Mouse (Mus musculus) hindbrain, embryonic 14.5 days (tissue): Measurements from ENCODE around the gene Rfx8. TPM values are rescaled to one million over a fixed set of nuclear protein-coding genes. Genes with fewer than 3 reads are reported as not detected.

ENCODE experiments used
- ATAC-seq: fragments of 200-750 bp; cut with Nextera tagmentation; 2 replicates; pipeline ENCODE4 v1.8.0; 2017; ENCODE audit warnings: moderate number of reproducible peaks, mild to moderate bottlenecking, moderate TSS enrichment, moderate library complexity; ENCODE audit not compliant: low FRiP score
- DNase-seq: peaks from one replicate; pipeline ENCODE4 v3.0.0-alpha.2; 2015; ENCODE audit warnings: low spot score
- H3K27ac ChIP-seq: fragments of 300-500 bp; sonication (generic); 2 replicates; pipeline ENCODE4 v1.5.1; 2014; ENCODE audit warnings: mild to moderate bottlenecking, moderate library complexity
- H3K27me3 ChIP-seq: fragments of 300-500 bp; sonication (generic); 2 replicates; pipeline ENCODE4 v1.6.1; 2014; ENCODE audit warnings: mild to moderate bottlenecking, low read length, mixed read lengths; ENCODE audit not compliant: control insufficient read depth, insufficient read depth
- H3K36me3 ChIP-seq: fragments of 300-500 bp; sonication (generic); replicated peaks from 2 replicates; pipeline ENCODE4 v1.6.1; 2014; ENCODE audit not compliant: control insufficient read depth, insufficient read depth
- H3K4me1 ChIP-seq: fragments of 300-500 bp; sonication (generic); replicated peaks from 2 replicates; pipeline ENCODE4 v1.6.1; 2014; ENCODE audit warnings: antibody characterized with exemption, low read length, mixed read lengths; ENCODE audit not compliant: control insufficient read depth, insufficient read depth
- H3K4me2 ChIP-seq: fragments of 300-500 bp; sonication (generic); replicated peaks from 2 replicates; pipeline ENCODE4 v1.6.1; 2014; ENCODE audit warnings: mild to moderate bottlenecking, moderate library complexity
- H3K4me3 ChIP-seq: fragments of 300-500 bp; sonication (generic); replicated peaks from 2 replicates; pipeline ENCODE4 v1.5.1; 2014; ENCODE audit warnings: mild to moderate bottlenecking, low read length
- H3K9ac ChIP-seq: fragments of 300-500 bp; sonication (generic); 2 replicates; pipeline ENCODE4 v1.6.1; 2014
- H3K9me3 ChIP-seq: fragments of 300-500 bp; sonication (generic); 2 replicates; pipeline ENCODE4 v1.6.1; 2016; ENCODE audit warnings: low read length; ENCODE audit not compliant: control insufficient read depth
- whole genome bisulfite sequencing: fragments of 180-500 bp; shearing (Covaris S2); extraction: QIAGEN DNeasy Blood & Tissue Kit; methylation state at CpG from one replicate; pipeline ENCODE4 v1.1.7; 2014; 5-methylcytosine and 5-hydroxymethylcytosine counted together
- polyA plus RNA-seq: library from polyadenylated mRNA; unstranded; fragments of >200 nt; fragmentation: Nextera tagmentation; extraction: Ambion mirVana; gene quantifications from 2 replicates; pipeline ENCODE4 v1.2.1, GENCODE M21; 2014

Gene Rfx8
- polyA plus RNA-seq, 1 experiment from 2014 or later = 0.40 TPM

GRCm38 (mm10) chr1:39729919-39730318, 9.1 kb upstream of the Rfx8 start:
- 91% methylated on average over 6 of the region's 6 CpGs for WGBS
- Histone ChIP-seq H3K4me3 (no peak overlapping the region), H3K27ac (no peak overlapping the region), H3K4me1 (0 out of 2 replicates have a peak, but pooled peaks cover 6% of the 10 kb centered on the region), H3K9ac (no peak overlapping the region), H3K9me3 (no peaks in the 10 kb centered on the region), H3K27me3 (no peaks in the 10 kb centered on the region), H3K4me2 (no peak overlapping the region), H3K36me3 (no peaks in the 10 kb centered on the region)
- DNase-seq = no peak
- ATAC-seq = no peak

GRCm38 (mm10) chr1:39721351-39721726, 542 bp upstream of the Rfx8 start:
- 16% methylated on average over 9 of the region's 9 CpGs for WGBS
- peaks cover 10% of the 10 kb centered on the region for H3K4me1 ChIP-seq
- H3K4me3 ChIP-seq = peak overlapping the region; percentile 58
- H3K9me3 ChIP-seq = no peaks in the 10 kb centered on the region
- no peaks in the 10 kb centered on the region for H3K27me3 ChIP-seq
- H3K27ac ChIP-seq = no peak overlapping the region
- H3K4me2 ChIP-seq = peak overlapping the region; percentile 95
- H3K9ac ChIP-seq = peak overlapping the region; percentile 83
- DNase-seq (no peak), ATAC-seq (0 out of 2 replicates have a peak, but pooled peaks have one; percentile 17)
- no peaks in the 10 kb centered on the region for H3K36me3 ChIP-seq

GRCm38 (mm10) chr1:39720186-39720585, 611 bp downstream of the Rfx8 start:
- ATAC-seq (no peak), DNase-seq (no peak)
- 20% methylated on average over 2 of the region's 2 CpGs for WGBS
- H3K36me3 ChIP-seq = no peaks in the 10 kb centered on the region
- no peaks in the 10 kb centered on the region for H3K27me3 ChIP-seq
- no peaks in the 10 kb centered on the region for H3K9me3 ChIP-seq
- H3K9ac ChIP-seq = peak overlapping the region; percentile 83
- H3K4me3 ChIP-seq = peak overlapping the region; percentile 58
- peak overlapping the region; percentile 95 for H3K4me2 ChIP-seq
- H3K27ac ChIP-seq = no peak overlapping the region
- peaks cover 10% of the 10 kb centered on the region for H3K4me1 ChIP-seq

GRCm38 (mm10) chr1:39715551-39715950, 5.2 kb downstream of the Rfx8 start:
- Histone ChIP-seq H3K4me3 (no peak overlapping the region), H3K9ac (no peak overlapping the region), H3K27me3 (no peaks in the 10 kb centered on the region), H3K36me3 (no peaks in the 10 kb centered on the region), H3K9me3 (no peaks in the 10 kb centered on the region), H3K4me2 (no peak overlapping the region), H3K4me1 (peaks cover 3% of the 10 kb centered on the region), H3K27ac (no peak overlapping the region)
- WGBS = 92% methylated on average over 7 of the region's 7 CpGs
- ATAC-seq (no peak), DNase-seq (no peak)

- ATAC-seq (no peak), DNase-seq (no peak)
- Histone ChIP-seq H3K4me2 (no peak overlapping the region), H3K36me3 (no peaks in the 10 kb centered on the region), H3K27me3 (no peaks in the 10 kb centered on the region), H3K9me3 (no peaks in the 10 kb centered on the region), H3K4me1 (no peaks in the 10 kb centered on the region; the same call in 1 of the 2 replicates), H3K27ac (no peak overlapping the region), H3K4me3 (no peak overlapping the region), H3K9ac (no peak overlapping the region)
- 94% methylated on average over 3 of the region's 3 CpGs for WGBS
These were observed 6.1 kb downstream of the Rfx8 start for GRCm38 (mm10) chr1:39714729-39715128.

GRCm38 (mm10) chr1:39713842-39714658, 6.7 kb downstream of the Rfx8 start:
- H3K4me1 ChIP-seq = no peaks in the 10 kb centered on the region; the same call in 1 of the 2 replicates
- no peak overlapping the region for H3K9ac ChIP-seq
- no peaks in the 10 kb centered on the region for H3K27me3 ChIP-seq
- H3K9me3 ChIP-seq = no peaks in the 10 kb centered on the region
- ATAC-seq (no peak), DNase-seq (no peak)
- H3K27ac ChIP-seq = no peak overlapping the region
- H3K36me3 ChIP-seq = no peaks in the 10 kb centered on the region
- WGBS = 70% methylated on average over 16 of the region's 16 CpGs
- H3K4me2 ChIP-seq = no peak overlapping the region
- no peak overlapping the region for H3K4me3 ChIP-seq

GRCm38 (mm10) chr1:39713300-39713699, 7.5 kb downstream of the Rfx8 start:
- WGBS = 90% methylated on average over 8 of the region's 8 CpGs
- Histone ChIP-seq H3K4me3 (no peak overlapping the region), H3K27ac (no peak overlapping the region), H3K4me1 (no peaks in the 10 kb centered on the region; the same call in 1 of the 2 replicates), H3K36me3 (no peaks in the 10 kb centered on the region), H3K27me3 (no peaks in the 10 kb centered on the region), H3K9me3 (no peaks in the 10 kb centered on the region), H3K4me2 (no peak overlapping the region), H3K9ac (no peak overlapping the region)
- ATAC-seq = no peak
- DNase-seq = no peak

GRCm38 (mm10) chr1:39712261-39712660, 8.5 kb downstream of the Rfx8 start:
- Histone ChIP-seq H3K9me3 (no peaks in the 10 kb centered on the region), H3K27me3 (no peaks in the 10 kb centered on the region), H3K9ac (no peak overlapping the region), H3K36me3 (no peaks in the 10 kb centered on the region), H3K4me2 (no peak overlapping the region), H3K4me1 (no peaks in the 10 kb centered on the region; the same call in 1 of the 2 replicates), H3K4me3 (no peak overlapping the region), H3K27ac (no peak overlapping the region)
- ATAC-seq = no peak
- DNase-seq = no peak
- 91% methylated on average over 7 of the region's 7 CpGs for WGBS

- Histone ChIP-seq H3K4me1 (no peaks in the 10 kb centered on the region; the same call in 1 of the 2 replicates), H3K4me3 (no peak overlapping the region), H3K36me3 (no peaks in the 10 kb centered on the region), H3K9ac (no peak overlapping the region), H3K27ac (no peak overlapping the region), H3K4me2 (no peak overlapping the region), H3K9me3 (no peaks in the 10 kb centered on the region), H3K27me3 (no peaks in the 10 kb centered on the region)
- DNase-seq = no peak
- ATAC-seq = no peak
- 76% methylated on average over 4 of the region's 4 CpGs for WGBS
These were observed 10.2 kb downstream of the Rfx8 start for GRCm38 (mm10) chr1:39710604-39711003.
